8 mouse cellular contexts compared by ENCODE assay signal in genomic region chr17:71486231-71486851, GRCm38 (mm10). TPM values are rescaled to one million over a fixed set of nuclear protein-coding genes. Genes with fewer than 3 reads are reported as not detected.
DNase-seq lines count a peak whose midpoint lies in the region; ATAC-seq and TF ChIP-seq lines count a peak whose summit lies in the region.

No protein-coding gene starts in this region.

- WGBS in kidney, postnatal 0 days = 2% methylated on average over 8 of the region's 8 CpGs

- DNase-seq in layer of hippocampus, adult 11-12 months (ENCODE audit: low spot score) = peak; percentile 22
- no peak for DNase-seq in layer of hippocampus, adult 9-11 months
- peak; percentile 23 to 63 for DNase-seq in heart, adult 18-20 months
- peak; percentile 83 for DNase-seq in kidney, postnatal 0 days (ENCODE audit: low spot score)
- DNase-seq in lung, postnatal 36 days = peak; percentile 51
- peak; percentile 62 for DNase-seq in thymus, postnatal 4 days
- no peak for DNase-seq in testis, postnatal 10 days (ENCODE audit: low spot score)
- DNase-seq in cerebellum, adult 8-10 months = no peak

- no peak for TF ChIP-seq CTCF in kidney, postnatal 0 days (IDR thresholded peaks at IDR 0.05; ENCODE audit: low read depth)

- ATAC-seq in kidney, postnatal 0 days (replicated peaks; ENCODE audit: low FRiP score, low read depth) = no peak

- no peaks in the 10 kb centered on the region for H3K9me3 ChIP-seq in kidney, postnatal 0 days (replicated peaks; ENCODE audit: low read length)

- no peaks in the 10 kb centered on the region for H3K36me3 ChIP-seq in kidney, postnatal 0 days (ENCODE audit: insufficient read depth, low read length)

- H3K27me3 ChIP-seq in kidney, postnatal 0 days (ENCODE audit: insufficient read depth, low read length) = no peaks in the 10 kb centered on the region

- peak overlapping the region; percentile 52; the same call in 1 of the 2 replicates for H3K9ac ChIP-seq in kidney, postnatal 0 days (ENCODE audit: low read depth, low read length)

- H3K4me1 ChIP-seq in kidney, postnatal 0 days (replicated peaks; ENCODE audit: insufficient read depth, low read length) = peaks cover 15% of the 10 kb centered on the region; the same call in 1 of the 2 replicates

- peak overlapping the region; percentile 48 for H3K4me2 ChIP-seq in kidney, postnatal 0 days (ENCODE audit: low read length)

- no peak overlapping the region for H3K4me3 ChIP-seq in kidney, postnatal 0 days (replicated peaks; ENCODE audit: low read depth, low read length)

- peak overlapping the region; percentile 93 for H3K27ac ChIP-seq in kidney, postnatal 0 days

RNA-seq across cellular contexts. Expression of gene Smchd1, which starts 11.2 kb away (rescaled TPM):
- total RNA-seq in heart, adult 18-20 months (2021) = 10 to 100 TPM; 16.7 to 18.0 TPM
- 47.0 and 53.3 TPM in 2 replicates for polyA plus RNA-seq in kidney, postnatal 0 days (2015; fragmentation: Nextera tagmentation; extraction: Ambion mirVana)

RNA-seq across cellular contexts. Expression of gene Gm4707, which starts 26.6 kb away (rescaled TPM):
- total RNA-seq in heart, adult 18-20 months (2021) = under 1 TPM; 0.77 to 0.99 TPM
- 0.80 TPM in 2 replicates for polyA plus RNA-seq in kidney, postnatal 0 days (2015; fragmentation: Nextera tagmentation; extraction: Ambion mirVana)

RNA-seq across cellular contexts. Expression of gene Ndc80, which starts 40.3 kb away (rescaled TPM):
- total RNA-seq in heart, adult 18-20 months (2021) = under 1 TPM; 0.45 to 0.75 TPM
- 21.5 and 26.3 TPM in 2 replicates for polyA plus RNA-seq in kidney, postnatal 0 days (2015; fragmentation: Nextera tagmentation; extraction: Ambion mirVana)

Comparison
In these comparisons a context has a peak if more than half of its experiments do, and no peak if none do; other contexts are left out.
1. DNase-seq: peak in layer of hippocampus, adult 11-12 months (single experiment), heart, adult 18-20 months (2 of 2), kidney, postnatal 0 days (single experiment), lung, postnatal 36 days (single experiment) and thymus, postnatal 4 days (single experiment); none in layer of hippocampus, adult 9-11 months (single experiment), testis, postnatal 10 days (single experiment) and cerebellum, adult 8-10 months (single experiment).